Mouse (Mus musculus) testis, postnatal 14 days (tissue): ENCODE measurements around the gene Slc35e2.
A peak's percentile ranks its signal among the peaks of the same experiment; 100 is the strongest.
"Not testable (repeated sequence)": the region's sequence is repeated elsewhere in the genome, so short reads cannot be mapped to it uniquely, and the experiment has no call there.

ENCODE experiments used
- DNase-seq: peaks from one replicate; pipeline ENCODE4 v3.0.0; 2021; ENCODE audit warnings: low spot score

Gene Slc35e2

DNA sequence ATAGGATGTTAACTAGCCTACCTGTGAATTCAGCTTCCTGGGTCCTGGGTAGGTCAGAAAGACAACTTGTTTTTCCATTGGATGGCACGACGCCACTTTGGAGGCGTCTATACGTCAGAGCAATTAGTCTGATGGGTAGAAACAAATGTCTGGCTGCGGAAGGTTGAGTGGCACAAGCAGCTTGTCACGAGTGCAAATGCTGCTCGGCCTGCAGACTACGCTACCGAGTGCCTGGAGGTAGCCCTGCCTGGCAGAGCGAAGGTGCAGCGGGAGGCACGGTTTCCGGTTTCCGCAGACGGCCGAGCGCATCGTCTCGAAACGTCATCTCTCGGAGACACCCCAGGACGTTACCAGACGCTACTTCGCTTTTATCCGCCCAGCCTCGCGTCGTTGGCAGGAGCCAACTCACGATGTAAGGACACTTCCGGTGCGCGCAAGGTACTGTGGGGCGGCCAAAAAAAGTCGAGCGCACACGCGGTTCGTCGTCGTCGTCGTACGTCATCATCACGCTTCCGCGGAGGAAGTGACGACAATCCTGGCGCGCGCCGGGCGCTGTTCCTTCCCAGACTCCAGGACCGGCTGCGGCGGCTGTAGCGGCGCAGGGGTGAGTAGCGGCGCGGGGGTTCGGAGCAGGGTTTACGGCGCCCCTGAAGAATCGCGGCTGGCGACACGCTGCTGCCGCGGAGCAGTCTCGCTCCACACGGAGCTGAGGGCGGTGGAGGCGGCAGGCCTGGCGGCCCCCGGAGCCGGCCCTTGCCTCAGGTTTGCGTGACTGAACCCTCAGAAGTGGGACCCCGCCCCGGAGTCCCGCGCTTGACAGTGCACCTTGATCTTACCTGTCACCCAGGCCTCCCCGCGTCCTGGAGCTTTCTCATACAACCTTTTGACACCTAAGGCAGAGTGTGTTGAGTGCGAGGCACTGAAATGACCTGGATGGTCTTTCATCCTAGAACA is 23.4 kb downstream of the Slc35e2 start, which contains the start of gene Cdk11b:
TSS of gene Cdk11b (plus strand) at position 517 of the 954 bp plus-strand sequence.
- peak; percentile 97 for DNase-seq

DNA sequence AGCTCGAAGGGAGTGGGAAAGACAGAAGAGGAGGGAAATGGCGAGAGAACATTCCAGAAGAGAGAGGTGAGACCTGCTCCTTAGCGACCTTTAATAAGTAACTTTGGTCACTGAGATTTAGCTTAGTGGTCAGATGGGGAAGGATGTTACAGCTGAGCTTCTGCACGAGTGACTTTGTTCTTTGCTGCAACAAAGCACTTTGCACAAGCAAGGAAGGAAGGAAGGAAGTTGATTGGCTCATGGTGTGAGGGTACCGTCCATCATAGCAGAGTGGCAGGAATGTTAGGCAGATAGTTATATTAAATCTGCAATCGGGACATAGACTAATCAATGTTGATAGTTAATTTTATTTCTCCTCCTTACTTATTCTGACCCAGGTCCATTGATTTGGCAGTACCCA is 29.1 kb downstream of the Slc35e2 start:
- DNase-seq = no peak

DNA sequence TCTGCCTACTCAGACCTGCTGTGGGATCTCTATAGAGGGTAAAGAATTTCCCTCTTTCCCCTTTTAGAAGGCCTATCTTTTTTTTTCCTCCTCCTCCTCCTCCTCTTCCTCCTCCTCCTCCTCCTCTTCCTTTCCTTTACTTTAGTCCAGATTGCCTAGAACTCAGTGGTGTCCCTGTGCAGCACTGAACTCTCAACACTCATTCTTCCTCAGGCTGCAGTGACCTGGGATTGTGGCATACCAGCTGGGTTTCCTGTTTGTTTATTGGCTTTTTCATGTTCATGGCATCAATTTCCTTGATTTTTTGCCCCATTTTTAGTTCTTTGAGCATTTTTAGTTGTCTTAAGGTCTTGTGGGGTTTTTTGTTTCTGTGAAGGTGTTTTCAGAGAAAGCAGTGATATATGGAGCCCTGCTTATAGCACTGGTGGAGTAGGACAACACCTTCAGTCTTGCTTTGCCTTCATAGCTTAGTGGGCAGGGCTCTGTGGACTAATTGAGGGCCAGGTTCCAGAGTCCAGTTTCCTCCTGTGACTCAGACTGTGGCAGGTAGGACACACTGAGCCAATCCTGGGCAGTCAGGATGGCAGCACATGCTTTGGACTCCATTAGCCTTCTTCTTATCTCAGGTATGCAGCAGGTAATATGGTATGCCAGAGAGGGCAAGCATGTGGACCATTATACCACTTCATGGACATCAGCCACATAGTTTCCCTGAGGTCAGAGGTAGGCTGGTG is 34.7 kb downstream of the Slc35e2 start:
- DNase-seq = no peak

DNA sequence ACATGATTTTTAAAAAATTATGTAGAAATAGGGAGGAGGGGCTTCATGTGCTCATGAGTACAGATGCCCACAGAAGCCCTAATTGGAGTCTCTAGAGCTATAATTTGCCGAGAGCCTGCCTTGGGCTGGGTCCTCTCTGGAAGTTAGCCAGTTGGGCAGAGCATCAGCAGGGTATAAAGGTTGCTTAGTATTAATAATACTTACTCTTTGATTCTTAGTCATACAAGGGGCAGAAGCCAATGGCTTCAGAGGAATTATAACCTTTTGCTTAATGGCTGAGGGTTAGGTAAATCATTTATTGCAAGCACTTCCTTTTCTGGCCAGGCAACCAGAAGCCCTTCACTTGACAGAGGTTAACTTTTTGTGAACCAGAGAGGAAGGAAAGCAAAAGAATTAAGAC is 42.3 kb downstream of the Slc35e2 start:
- DNase-seq = no peak

DNA sequence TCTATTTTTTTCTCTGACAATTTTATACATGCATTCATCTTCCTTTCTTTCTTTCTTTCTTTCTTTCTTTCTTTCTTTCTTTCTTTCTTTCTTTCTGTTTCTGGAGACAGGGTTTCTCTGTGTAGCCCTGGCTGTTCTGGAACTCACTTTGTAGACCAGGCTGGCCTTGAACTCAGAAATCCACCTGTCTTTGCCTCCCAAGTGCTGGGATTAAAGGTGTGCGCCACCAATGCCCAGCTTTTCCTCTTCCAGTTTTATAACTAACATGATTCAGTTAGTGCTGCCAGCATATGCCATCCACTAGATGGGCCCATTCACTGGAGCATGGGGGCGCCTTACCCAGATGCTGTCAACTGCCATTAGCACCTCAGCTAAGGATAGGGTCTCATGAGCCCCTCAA is 44.1 kb downstream of the Slc35e2 start, which contains the start of gene Gm10563:
TSS of gene Gm10563 (minus strand) at position 101 of the 400 bp plus-strand sequence.
- DNase-seq = not testable (repeated sequence)

GRCm38 (mm10) chr4:155645721-155646120 is 44.5 kb downstream of the Slc35e2 start:
- no peak for DNase-seq

GRCm38 (mm10) chr4:155649355-155649754 is 48.1 kb downstream of the Slc35e2 start:
- no peak for DNase-seq

DNA sequence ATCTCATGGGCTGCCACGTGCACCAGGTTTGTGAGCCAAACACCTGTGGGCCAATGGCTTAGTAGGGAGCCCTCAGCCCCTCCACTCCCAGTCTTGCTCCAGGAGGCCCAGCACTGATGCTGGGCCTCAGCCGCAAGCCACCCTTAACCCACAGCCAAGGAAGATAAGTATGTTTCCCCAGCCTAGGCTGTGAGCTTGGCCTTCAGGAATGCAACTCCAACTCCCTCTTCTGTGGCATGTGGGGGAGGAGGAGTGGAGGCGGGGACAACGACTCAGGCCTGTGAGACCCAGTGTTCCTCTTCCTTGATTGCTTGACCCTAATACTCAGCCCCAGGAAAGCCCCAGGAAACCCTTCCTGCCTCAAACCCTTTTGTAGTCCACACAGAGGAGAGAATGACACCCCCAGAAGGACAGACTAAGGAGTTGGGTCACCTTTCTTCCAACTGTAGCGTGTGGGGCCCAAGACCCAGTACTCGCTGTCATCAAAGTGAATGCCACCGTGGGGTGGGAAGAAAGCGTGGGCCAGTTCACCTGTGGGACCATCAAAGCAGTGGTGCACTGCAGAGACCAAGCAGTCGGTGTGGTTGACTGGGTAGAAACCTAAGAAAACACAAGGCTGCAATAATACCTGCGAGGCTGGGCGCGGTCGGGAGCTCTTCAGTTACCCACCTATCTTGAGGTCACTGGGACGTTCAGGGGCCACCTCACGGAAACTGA is 50.5 kb downstream of the Slc35e2 start:
- peak; percentile 77 for DNase-seq

DNA sequence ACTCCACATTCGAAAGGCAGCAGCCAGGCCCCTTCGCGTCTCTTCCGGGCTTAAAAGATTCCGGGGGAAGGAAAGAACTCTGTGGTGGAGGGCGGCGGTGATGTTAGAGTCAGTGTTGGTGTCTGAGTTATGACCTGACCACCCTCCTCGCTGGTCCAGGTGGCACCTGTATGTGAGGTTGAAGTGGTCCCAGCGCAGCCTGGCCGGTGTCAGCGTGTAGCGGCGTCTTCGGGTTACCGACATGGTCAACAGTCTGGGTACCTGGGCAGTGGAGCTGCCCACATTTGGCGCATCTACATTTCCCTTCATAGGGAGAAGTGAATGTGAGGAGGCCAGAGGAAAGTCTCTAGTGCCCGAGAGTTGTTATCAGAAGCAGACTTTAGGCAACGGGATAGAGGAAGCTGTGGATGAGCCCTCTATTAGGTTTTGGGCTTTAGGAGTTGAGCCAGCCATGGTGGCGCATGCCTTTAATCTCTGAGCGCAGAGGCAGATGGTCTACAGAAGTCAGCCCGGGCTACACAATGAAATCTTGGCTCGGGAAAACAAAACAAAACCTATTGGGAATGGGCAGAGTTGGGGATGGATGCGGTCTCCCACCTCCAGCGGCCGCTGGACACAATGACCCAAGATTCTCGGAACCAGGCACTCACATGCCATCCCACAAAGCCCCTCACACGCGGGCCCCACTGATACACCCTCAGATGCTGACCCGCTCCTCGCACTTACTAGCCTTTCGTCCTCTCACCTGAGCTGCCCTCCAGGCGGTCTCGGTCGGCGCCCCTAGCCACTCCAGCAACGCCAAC is 51.3 kb downstream of the Slc35e2 start:
- no peak for DNase-seq

DNA sequence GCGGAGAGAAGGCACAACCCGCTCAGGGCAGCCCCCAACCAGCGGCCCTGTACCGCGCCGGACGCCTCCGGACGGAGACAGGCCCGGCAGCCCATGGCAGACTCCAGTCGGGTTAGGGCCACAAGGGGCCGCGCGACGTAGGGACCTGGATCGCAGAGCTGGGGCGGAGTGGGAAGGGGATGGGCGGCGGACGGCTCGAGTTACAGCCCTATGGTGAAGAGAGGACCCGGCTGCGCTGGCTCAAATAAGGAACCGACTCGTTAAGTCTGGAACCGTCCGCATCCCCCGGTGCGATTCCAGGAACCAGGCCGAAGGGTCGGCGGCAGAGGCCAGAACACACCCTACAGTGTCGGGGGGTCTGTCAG is 51.9 kb downstream of the Slc35e2 start, which contains the start of gene Mmp23:
TSS of gene Mmp23 (minus strand) at position 299 of the 365 bp plus-strand sequence.
- DNase-seq = peak; percentile 36

DNA sequence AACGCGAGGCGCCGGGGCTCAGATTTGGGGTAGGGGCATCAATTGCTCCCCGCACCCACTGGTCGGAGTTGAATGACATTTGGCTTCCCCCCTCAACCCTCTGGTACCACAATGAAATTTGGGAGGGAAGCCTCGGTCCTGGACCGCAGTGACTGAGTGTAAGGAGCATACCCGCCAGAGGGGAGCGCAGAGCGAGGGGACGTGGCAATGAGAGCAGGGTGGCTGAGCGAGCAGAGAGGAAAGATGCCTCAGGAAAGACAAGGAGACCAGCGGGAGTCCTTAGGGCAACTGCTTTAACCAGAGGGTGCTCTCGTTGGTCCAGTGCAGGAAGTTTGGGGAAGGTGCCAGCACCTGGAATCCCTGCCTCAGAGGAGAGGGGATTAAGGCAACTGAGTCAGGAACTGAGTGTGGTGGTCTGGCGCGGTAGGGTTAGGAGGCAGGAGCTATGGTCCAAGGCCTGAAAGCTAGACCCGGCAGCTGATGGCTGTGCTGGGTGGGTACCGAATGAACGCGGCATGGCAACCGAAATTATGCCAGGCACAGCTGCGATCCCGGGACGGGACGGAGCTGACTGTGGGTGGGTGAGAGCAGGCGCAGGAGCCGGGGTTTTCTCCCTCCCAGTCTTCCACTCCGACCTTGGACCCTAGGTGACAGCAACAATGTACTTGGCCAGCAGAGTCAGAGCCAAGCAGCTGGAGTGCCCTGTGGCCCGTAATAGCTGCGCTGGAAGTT is 52.4 kb downstream of the Slc35e2 start:
- DNase-seq = peak; percentile 39

DNA sequence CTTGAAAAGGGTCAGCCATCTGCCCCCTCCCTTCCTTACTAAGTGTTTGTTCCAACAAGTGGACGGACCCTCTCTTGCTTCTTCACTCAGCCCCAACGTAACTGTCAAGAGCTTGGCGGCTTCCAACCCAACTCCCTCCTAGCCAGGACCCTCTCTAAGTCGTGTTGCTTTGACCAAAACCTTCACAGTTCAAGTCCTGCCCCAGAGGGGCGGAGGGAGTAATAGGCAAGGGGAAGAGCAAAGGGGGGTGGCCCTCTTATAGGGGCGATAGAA is 52.9 kb downstream of the Slc35e2 start:
- no peak for DNase-seq

- peak; percentile 37 for DNase-seq
Observed at GRCm38 (mm10) chr4:155654456-155655298, 53.5 kb downstream of the Slc35e2 start.

- DNase-seq = no peak
Observed at GRCm38 (mm10) chr4:155656214-155656751, 55.1 kb downstream of the Slc35e2 start.

DNA sequence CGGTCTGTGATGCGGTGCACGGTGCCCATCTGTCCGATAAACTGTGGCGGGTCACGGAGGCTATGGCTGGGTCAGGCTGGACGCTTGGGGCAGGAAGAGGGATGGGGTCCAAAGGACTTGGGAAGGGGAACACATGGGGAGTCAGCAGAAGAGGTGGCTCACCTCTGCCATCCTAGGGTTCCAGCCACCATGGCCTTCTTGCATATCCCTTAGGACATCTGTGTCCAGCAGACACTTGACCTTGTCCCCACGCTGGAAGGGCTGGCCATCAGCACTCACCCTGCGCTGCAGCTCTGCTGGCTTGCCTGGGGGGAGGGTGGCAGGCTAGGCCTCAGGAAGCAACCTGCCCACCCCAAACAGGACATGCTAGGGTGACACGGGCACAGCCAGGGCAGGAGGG is 57.7 kb downstream of the Slc35e2 start:
- no peak for DNase-seq

DNA sequence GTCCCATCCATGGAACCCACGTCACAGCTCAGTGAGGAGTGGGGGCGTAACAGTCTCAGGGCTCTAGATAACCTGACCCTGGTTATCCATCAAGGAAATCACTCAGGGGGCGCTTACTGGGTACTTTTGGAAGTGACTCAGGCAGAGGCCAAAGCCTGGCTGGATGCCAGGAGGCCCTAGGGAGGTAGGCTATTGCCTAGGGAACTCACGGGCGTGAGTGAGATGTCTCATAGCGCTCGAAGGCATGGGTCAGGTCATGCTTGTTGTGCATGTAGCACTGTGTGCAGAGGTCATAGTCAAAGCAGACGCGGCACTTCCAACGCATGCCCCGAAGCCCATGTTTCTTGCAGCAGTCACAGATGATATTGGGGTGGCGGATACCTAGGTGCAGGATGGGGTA is 59.4 kb downstream of the Slc35e2 start:
- peak; percentile 12 for DNase-seq

DNA sequence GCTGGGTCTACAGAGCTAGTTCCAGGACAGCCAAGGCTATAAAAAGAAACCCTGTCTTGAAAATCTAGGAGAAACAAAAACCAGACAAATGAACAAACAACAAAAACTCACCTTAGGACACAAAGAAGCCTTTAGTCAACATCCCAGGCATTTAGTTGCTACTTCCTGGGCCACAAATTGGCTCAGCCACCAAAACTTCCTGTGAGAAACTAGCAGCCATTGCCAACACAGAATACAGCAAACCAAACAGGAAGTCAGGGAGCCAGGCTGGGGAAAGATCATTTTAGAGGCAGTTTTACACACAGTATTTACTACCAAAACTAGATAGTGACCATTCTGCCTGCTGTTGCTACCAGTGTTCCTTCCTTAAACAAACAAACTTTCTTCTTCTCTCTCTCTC is 65.7 kb downstream of the Slc35e2 start:
- DNase-seq = no peak

GRCm38 (mm10) chr4:155668689-155669597 is 67.7 kb downstream of the Slc35e2 start, which contains the start of gene Mib2:
Mib2 (minus strand) TSS chr4:155669198.
- DNase-seq = peak; percentile 94
